Mouse (Mus musculus): Measurements from ENCODE around the gene Cdc42ep1.

The Cdc42ep1 gene

DNA sequence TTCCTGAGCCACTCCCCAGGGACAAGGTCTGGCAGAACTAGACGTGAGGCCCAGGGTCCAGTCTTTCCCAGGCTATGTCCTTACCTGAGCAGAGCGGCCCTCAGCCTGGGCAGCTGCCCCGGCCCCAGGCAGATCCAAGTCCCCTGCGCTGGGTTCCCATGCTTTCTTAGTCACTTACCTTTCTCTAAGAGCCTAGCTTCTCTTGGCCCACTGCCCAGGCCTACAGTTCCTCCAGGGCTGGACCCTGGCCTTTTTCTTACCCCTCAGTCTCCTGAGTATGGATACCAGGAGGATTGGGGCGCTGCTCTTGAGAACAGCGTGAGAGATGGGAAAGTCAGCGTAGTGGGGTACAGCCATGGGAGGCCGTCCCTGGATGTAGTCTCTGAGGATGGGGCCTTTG, 38.0 kb downstream of the Cdc42ep1 start:
- no peak for DNase-seq

DNA sequence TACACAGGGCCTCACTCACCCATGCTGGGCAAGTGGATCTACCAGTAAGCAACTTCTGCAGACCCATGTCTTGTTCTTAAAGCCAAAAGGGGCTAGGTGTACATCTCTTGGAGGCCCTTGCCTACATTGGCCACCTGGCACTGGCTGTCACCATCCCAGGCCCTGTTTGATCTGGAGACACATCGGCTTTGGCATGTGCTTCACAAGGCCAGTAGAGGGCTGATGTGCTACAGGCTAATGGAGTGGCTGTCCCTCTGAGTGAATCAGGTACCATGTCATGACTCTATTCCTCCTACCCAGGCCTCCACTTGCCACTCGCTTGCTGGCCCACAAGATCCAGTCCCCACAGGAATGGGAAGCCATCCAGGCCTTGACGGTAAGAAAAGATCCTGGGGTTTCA, 39.4 kb downstream of the Cdc42ep1 start:
- no peak for DNase-seq

- no peak for DNase-seq
These were observed 47.0 kb downstream of the Cdc42ep1 start for GRCm38 (mm10) chr15:78889401-78889853.

DNA sequence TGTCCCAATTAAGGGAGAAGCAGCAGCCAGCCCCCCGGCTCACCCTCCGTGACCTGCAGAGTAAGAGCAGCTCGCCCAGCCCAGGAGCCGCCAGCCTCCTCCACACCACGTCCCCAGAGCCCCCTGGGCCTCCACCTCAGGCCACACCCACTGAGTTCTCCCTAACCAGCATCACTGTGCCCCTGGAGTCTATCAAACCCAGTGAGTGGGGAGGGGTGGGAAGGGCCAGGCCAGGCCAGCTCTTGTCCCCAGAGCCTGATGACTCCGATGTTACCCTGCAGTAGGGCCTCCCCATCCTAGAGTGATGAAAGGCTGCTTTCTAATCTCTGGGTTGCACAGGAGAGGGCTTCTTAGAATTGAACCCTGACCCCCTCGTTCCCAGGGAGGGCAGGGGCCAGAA, 50.0 kb downstream of the Cdc42ep1 start:
- no peak for DNase-seq

GRCm38 (mm10) chr15:78894726-78895125, 52.3 kb downstream of the Cdc42ep1 start:
- no peak for DNase-seq

GRCm38 (mm10) chr15:78895741-78896140, 53.3 kb downstream of the Cdc42ep1 start:
- DNase-seq = no peak

DNA sequence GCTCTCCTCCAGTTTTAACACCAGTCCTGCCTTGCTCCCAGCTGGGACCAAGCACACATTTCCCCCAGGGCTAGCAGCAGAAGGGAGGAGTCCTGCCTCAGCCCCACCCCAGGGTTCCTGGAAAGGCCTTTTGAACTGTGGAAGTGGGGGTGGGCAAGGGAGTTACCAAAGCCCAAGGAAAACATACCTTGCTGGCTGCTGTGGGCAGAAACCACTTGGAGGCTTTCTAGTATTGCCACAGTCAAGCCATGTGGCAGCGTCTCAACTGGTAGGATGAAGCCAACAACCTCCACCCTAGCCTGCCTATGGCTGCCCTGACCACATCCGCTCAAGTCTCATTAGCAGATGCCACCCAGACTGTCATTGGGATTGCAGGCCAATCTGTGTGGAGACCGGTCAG, 53.7 kb downstream of the Cdc42ep1 start:
- DNase-seq = no peak

- no peak for DNase-seq
These were observed 55.1 kb downstream of the Cdc42ep1 start for GRCm38 (mm10) chr15:78897488-78897887.

- no peak for DNase-seq
These were observed 56.1 kb downstream of the Cdc42ep1 start for GRCm38 (mm10) chr15:78898507-78899001.

GRCm38 (mm10) chr15:78899409-78899739, 57.0 kb downstream of the Cdc42ep1 start, which contains the start of gene Gm49510:
Gene Gm49510 (plus strand): TSS chr15:78899667.
- DNase-seq = no peak

- DNase-seq = no peak
These were observed 57.5 kb downstream of the Cdc42ep1 start, which contains the start of gene Sh3bp1 for GRCm38 (mm10) chr15:78899740-78900584. Gene Sh3bp1 (plus strand): TSS chr15:78899768.
